Mouse (Mus musculus) layer of hippocampus, postnatal 25 days (tissue): Measurements from ENCODE around the gene Uckl1. TPM values are rescaled to one million over a fixed set of nuclear protein-coding genes. Genes with fewer than 3 reads are reported as not detected.

Experiments used
- DNase-seq, 2 experiments: peaks; one replicate each; pipeline ENCODE4 v3.0.0; 2022; ENCODE audit warnings: mixed read lengths in 2 of 2, low spot score in 1 of 2; ENCODE audit errors: extremely low spot score in 1 of 2
- total RNA-seq, 2 experiments: library from RNA; stranded (reverse); gene quantifications; 2 replicates each; pipeline ENCODE4 v1.2.3; 2021

The Uckl1 gene
- total RNA-seq, result 10 to 100 TPM; 53.3 to 73.1 TPM

GRCm38 (mm10) chr2:181584411-181584942, at the start of gene Uckl1:
Uckl1 (minus strand) TSS chr2:181584892.
- no peak for DNase-seq

- no peak for DNase-seq
Observed at GRCm38 (mm10) chr2:181632624-181633023, 47.9 kb upstream of the Uckl1 start.

- DNase-seq, result no peak
Observed at GRCm38 (mm10) chr2:181628471-181628870, 43.8 kb upstream of the Uckl1 start.

- no peak for DNase-seq
Observed at GRCm38 (mm10) chr2:181623401-181623800, 38.7 kb upstream of the Uckl1 start.

- no peak for DNase-seq
Observed at GRCm38 (mm10) chr2:181618761-181619495, 34.2 kb upstream of the Uckl1 start.

GRCm38 (mm10) chr2:181602367-181602766, 17.7 kb upstream of the Uckl1 start:
- no peak for DNase-seq

- no peak for DNase-seq
Observed at GRCm38 (mm10) chr2:181601751-181602145, 17.1 kb upstream of the Uckl1 start.

GRCm38 (mm10) chr2:181600828-181601750, 16.4 kb upstream of the Uckl1 start:
- peak; percentile 90 to 95 for DNase-seq

GRCm38 (mm10) chr2:181600226-181600758, 15.6 kb upstream of the Uckl1 start:
- DNase-seq, result no peak

- DNase-seq, result peak; percentile 47 to 54
Observed at GRCm38 (mm10) chr2:181598454-181599351, 14.0 kb upstream of the Uckl1 start, which contains the start of gene Samd10. Samd10 (minus strand) TSS chr2:181599212.

GRCm38 (mm10) chr2:181597378-181598061, 12.8 kb upstream of the Uckl1 start:
- no peak for DNase-seq

- no peak for DNase-seq
Observed at GRCm38 (mm10) chr2:181596221-181596960, 11.7 kb upstream of the Uckl1 start.

GRCm38 (mm10) chr2:181594946-181595696, 10.4 kb upstream of the Uckl1 start:
- DNase-seq, result no peak

GRCm38 (mm10) chr2:181593937-181594336, 9.2 kb upstream of the Uckl1 start:
- no peak for DNase-seq

- DNase-seq, result no peak
Observed at GRCm38 (mm10) chr2:181593042-181593421, 8.3 kb upstream of the Uckl1 start.

GRCm38 (mm10) chr2:181592231-181593041, 7.7 kb upstream of the Uckl1 start, which contains the start of gene Zfp512b:
Zfp512b (minus strand) TSS chr2:181592803.
- DNase-seq, result peak; percentile 56 to 68

- DNase-seq, result no peak
Observed at GRCm38 (mm10) chr2:181591528-181592085, 6.9 kb upstream of the Uckl1 start, which contains the start of gene Prpf6. Prpf6 (plus strand) TSS chr2:181591868.
